Mouse (Mus musculus) layer of hippocampus, adult 9-10 months (tissue): ENCODE data around the gene Itga8.

ENCODE experiments used
- DNase-seq: peaks from one replicate; pipeline ENCODE4 v3.0.0; 2022; ENCODE audit warnings: low spot score

Gene Itga8

GRCm38 (mm10) chr2:12085492-12085891 lies 216.2 kb downstream of the Itga8 start:
- DNase-seq: no peak

GRCm38 (mm10) chr2:12084341-12084740 lies 217.4 kb downstream of the Itga8 start:
- no peak for DNase-seq

DNA sequence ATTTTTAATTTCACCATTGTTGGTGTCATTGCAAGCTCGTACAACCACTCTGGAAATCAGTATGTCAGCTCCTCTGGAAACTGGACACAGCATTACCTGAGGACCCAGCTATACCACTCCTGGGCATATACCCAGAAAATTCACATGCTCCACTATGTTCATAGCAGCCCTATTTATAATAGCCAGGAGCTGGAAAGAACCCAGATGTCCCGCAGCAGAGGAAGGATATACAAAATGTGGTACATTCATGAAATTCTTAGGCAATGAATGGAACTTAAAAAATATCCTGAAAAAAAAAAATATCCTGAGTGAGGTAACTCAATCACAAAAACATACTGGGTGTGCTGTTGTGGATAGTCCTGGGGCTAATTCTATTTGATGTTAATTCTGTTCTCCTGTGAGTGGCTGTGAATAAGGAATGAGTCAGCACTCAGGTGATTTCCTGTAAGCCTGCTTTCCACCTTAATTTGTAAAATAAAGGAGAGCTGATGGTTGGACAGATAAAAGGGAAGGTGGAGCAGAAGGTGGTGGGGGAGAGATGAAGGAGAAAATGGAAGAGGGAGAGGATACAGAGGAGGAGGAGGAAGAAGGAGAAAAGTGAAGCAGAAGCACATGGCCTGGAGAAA lies 224.3 kb downstream of the Itga8 start:
- DNase-seq: no peak

DNA sequence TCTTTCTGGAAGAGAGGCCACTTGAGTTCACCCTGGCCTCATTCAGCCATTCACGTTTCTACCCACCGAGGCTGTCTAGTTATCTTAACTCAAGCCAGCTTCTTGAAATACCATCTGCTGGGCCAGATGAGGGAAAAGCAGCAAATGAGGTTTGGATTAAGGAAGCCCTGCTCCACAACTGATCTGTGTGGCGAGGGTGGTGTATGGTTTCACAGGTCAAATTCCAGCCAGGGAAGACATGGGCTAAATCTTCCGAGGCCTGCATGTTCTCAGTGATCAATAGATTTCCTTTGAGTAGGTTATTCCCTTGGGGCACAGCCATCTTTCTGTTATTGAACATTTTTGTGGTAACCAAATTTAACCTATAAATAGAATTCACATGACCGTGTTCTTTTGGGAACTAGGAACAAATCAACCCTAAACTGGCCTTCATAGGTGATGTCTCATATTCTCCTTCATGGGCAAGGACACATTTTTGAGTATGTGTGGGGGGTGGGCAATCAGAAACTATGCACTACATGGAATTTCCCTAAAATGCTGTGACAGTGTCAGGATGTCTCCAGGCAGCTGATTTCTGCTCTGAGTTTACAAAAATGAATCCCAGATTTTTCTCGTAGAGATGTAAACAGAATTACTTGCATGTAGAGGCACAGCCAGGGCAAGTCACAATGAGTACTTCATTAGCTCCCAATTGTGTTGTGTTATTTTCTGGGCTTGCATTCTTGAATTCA lies 235.9 kb downstream of the Itga8 start:
- DNase-seq: no peak

DNA sequence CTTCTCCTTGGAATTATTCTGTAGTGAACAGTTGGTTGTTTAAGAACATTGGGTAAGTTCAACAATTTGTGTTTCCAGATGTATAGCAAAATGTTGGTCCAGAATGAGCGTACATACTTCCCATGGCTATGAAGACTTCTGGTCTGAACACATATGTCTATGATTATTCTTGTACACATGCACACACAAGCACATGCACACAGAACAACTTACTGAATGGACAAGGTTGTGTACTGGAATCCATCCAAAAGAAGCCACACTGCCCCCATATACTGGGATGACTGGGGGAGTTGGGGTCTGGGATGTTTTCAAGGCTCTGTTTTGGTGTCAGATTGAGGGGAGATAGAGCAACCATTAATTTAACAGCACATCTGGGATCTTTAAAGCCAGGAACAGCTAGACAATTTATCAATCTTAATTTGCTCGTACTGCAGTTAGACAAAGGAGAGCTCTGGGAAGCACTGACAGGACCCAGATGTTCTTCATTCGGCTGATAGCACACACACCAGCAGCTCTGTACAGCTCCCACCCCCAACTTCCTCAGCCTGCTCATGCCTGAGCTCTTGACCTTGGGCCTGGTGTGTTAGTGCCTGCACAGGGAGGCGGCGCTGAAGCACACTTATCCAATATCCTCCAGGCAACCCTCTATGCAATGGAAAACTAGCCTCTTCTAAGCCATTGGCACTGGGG lies 241.5 kb downstream of the Itga8 start:
- no peak for DNase-seq
